Mouse (Mus musculus): ENCODE measurements around the gene Zfp936.
"Not testable (repeated sequence)": the region's sequence is repeated elsewhere in the genome, so short reads cannot be mapped to it uniquely, and the experiment has no call there.

- not testable (repeated sequence) for TF ChIP-seq CTCF (IDR thresholded peaks at IDR 0.05; ENCODE audit: low read depth); EP300 (optimal IDR thresholded peaks at IDR 0.05)
Observed at GRCm38 (mm10) chr7:43168212-43168611, 54.2 kb downstream of the Zfp936 start.
